Mouse (Mus musculus) embryonic facial prominence, embryonic 13.5 days (tissue): ENCODE data around the gene 4922502D21Rik. TPM values are rescaled to one million over a fixed set of nuclear protein-coding genes. Genes with fewer than 3 reads are reported as not detected.

ENCODE experiments used
- ATAC-seq: fragments of 200-750 bp; cut with Nextera tagmentation; 2 replicates; pipeline ENCODE4 v1.8.0; 2017; ENCODE audit warnings: low read depth; ENCODE audit not compliant: insufficient number of reproducible peaks, insufficient read depth, low FRiP score, low TSS enrichment
- H3K27ac ChIP-seq: fragments of 300-500 bp; sonication (generic); 2 replicates; pipeline ENCODE4 v1.5.1; 2015; ENCODE audit warnings: moderate library complexity, mild to moderate bottlenecking, inconsistent platforms
- H3K27me3 ChIP-seq: fragments of 300-500 bp; sonication (generic); 2 replicates; pipeline ENCODE4 v1.6.1; 2015; ENCODE audit warnings: mild to moderate bottlenecking, inconsistent platforms
- H3K36me3 ChIP-seq: fragments of 300-500 bp; sonication (generic); 2 replicates; pipeline ENCODE4 v1.6.1; 2015; ENCODE audit warnings: mild to moderate bottlenecking, inconsistent platforms
- H3K4me1 ChIP-seq: fragments of 300-500 bp; sonication (generic); 2 replicates; pipeline ENCODE4 v1.6.1; 2015; ENCODE audit warnings: inconsistent platforms
- H3K4me2 ChIP-seq: fragments of 300-500 bp; sonication (generic); 2 replicates; pipeline ENCODE4 v1.6.1; 2015; ENCODE audit warnings: moderate library complexity, mild to moderate bottlenecking, inconsistent platforms
- H3K4me3 ChIP-seq: fragments of 300-500 bp; sonication (generic); 2 replicates; pipeline ENCODE4 v1.5.1; 2015; ENCODE audit warnings: mild to moderate bottlenecking, inconsistent platforms
- H3K9ac ChIP-seq: fragments of 300-500 bp; sonication (generic); 2 replicates; pipeline ENCODE4 v1.6.1; 2015; ENCODE audit warnings: mild to moderate bottlenecking, inconsistent platforms
- H3K9me3 ChIP-seq: fragments of 300-500 bp; sonication (generic); 2 replicates; pipeline ENCODE4 v1.6.1; 2016; ENCODE audit warnings: inconsistent platforms
- WGBS: fragments of 180-500 bp; shearing (Covaris S2); methylation state at CpG from one replicate; pipeline ENCODE4 v1.1.7; 2015; ENCODE audit warnings: mixed read lengths; 5-methylcytosine and 5-hydroxymethylcytosine counted together
- polyA plus RNA-seq: library from polyadenylated mRNA; unstranded; fragments of >200 nt; fragmentation: Nextera tagmentation; extraction: Ambion mirVana; gene quantifications from 2 replicates; pipeline ENCODE4 v1.2.1, GENCODE M21; 2015

4922502D21Rik gene
- polyA plus RNA-seq, result 0.17 TPM in 1 of 2 replicates, not detected in the other

GRCm38 (mm10) chr6:129331610-129332009, at the start of gene 4922502D21Rik:
Gene 4922502D21Rik (minus strand): TSS chr6:129331796.
- no peak within 1 kb of the TSS for H3K9ac ChIP-seq
- no peak within 1 kb of the TSS for H3K4me3 ChIP-seq
- 59% methylated on average over 11 of the region's 11 CpGs for WGBS
- no peaks in the 10 kb centered on the region for H3K9me3 ChIP-seq
- H3K27ac ChIP-seq, result no peak within 1 kb of the TSS
- no peaks in the 10 kb centered on the region for H3K36me3 ChIP-seq
- H3K27me3 ChIP-seq, result no peaks in the 10 kb centered on the region
- H3K4me2 ChIP-seq, result no peak within 1 kb of the TSS
- ATAC-seq, result no peak
- H3K4me1 ChIP-seq, result no peaks in the 10 kb centered on the region

- H3K9ac ChIP-seq, result no peak overlapping the region
Observed at GRCm38 (mm10) chr6:129380454-129380853, 48.9 kb upstream of the 4922502D21Rik start.

GRCm38 (mm10) chr6:129374937-129375471, 43.4 kb upstream of the 4922502D21Rik start:
- no peak for ATAC-seq
- Histone ChIP-seq H3K27me3 (no peaks in the 10 kb centered on the region), H3K27ac (no peak overlapping the region), H3K4me1 (no peaks in the 10 kb centered on the region), H3K4me2 (no peak overlapping the region), H3K9ac (no peak overlapping the region), H3K36me3 (no peaks in the 10 kb centered on the region), H3K9me3 (no peaks in the 10 kb centered on the region), H3K4me3 (no peak overlapping the region)
- 83% methylated on average over 2 of the region's 2 CpGs for WGBS

More at GRCm38 (mm10) chr6:129380454-129380853, 48.9 kb upstream of the 4922502D21Rik start:
- H3K36me3 ChIP-seq, result no peaks in the 10 kb centered on the region
- H3K27ac ChIP-seq, result no peak overlapping the region
- H3K4me3 ChIP-seq, result no peak overlapping the region
- no peaks in the 10 kb centered on the region for H3K9me3 ChIP-seq
- H3K27me3 ChIP-seq, result no peaks in the 10 kb centered on the region
- ATAC-seq, result no peak
- H3K4me1 ChIP-seq, result no peaks in the 10 kb centered on the region
- H3K4me2 ChIP-seq, result no peak overlapping the region
- 70% methylated on average over 4 of the region's 4 CpGs for WGBS

GRCm38 (mm10) chr6:129369374-129370132, 38.0 kb upstream of the 4922502D21Rik start:
- Histone ChIP-seq H3K9me3 (no peaks in the 10 kb centered on the region), H3K27ac (no peak overlapping the region), H3K4me1 (no peaks in the 10 kb centered on the region), H3K9ac (no peak overlapping the region), H3K4me3 (no peak overlapping the region), H3K4me2 (no peak overlapping the region), H3K36me3 (no peaks in the 10 kb centered on the region), H3K27me3 (no peaks in the 10 kb centered on the region)
- WGBS, result 53% methylated on average over 7 of the region's 7 CpGs
- ATAC-seq, result no peak

- Histone ChIP-seq H3K9ac (no peak overlapping the region), H3K36me3 (no peaks in the 10 kb centered on the region), H3K4me1 (no peaks in the 10 kb centered on the region), H3K27ac (no peak overlapping the region), H3K9me3 (no peaks in the 10 kb centered on the region), H3K4me3 (no peak overlapping the region), H3K27me3 (no peaks in the 10 kb centered on the region), H3K4me2 (no peak overlapping the region)
- ATAC-seq, result no peak
- WGBS, result 16% methylated on average over 6 of the region's 6 CpGs
Observed at GRCm38 (mm10) chr6:129365959-129366359, 34.4 kb upstream of the 4922502D21Rik start.

GRCm38 (mm10) chr6:129363942-129364341, 32.3 kb upstream of the 4922502D21Rik start:
- no peaks in the 10 kb centered on the region for H3K27me3 ChIP-seq
- H3K27ac ChIP-seq, result no peak overlapping the region
- 21% methylated on average over 1 of the region's 1 CpGs for WGBS
- H3K9me3 ChIP-seq, result no peaks in the 10 kb centered on the region
- no peak for ATAC-seq
- H3K9ac ChIP-seq, result no peak overlapping the region
- no peaks in the 10 kb centered on the region for H3K36me3 ChIP-seq
- H3K4me2 ChIP-seq, result no peak overlapping the region
- no peaks in the 10 kb centered on the region for H3K4me1 ChIP-seq
- H3K4me3 ChIP-seq, result no peak overlapping the region

GRCm38 (mm10) chr6:129359515-129359914, 27.9 kb upstream of the 4922502D21Rik start:
- Histone ChIP-seq H3K4me3 (no peak overlapping the region), H3K27me3 (no peaks in the 10 kb centered on the region), H3K4me1 (no peaks in the 10 kb centered on the region), H3K9me3 (no peaks in the 10 kb centered on the region), H3K4me2 (no peak overlapping the region), H3K9ac (no peak overlapping the region), H3K27ac (no peak overlapping the region), H3K36me3 (no peaks in the 10 kb centered on the region)
- no peak for ATAC-seq
- WGBS, result 89% methylated on average over 2 of the region's 2 CpGs

- Histone ChIP-seq H3K4me1 (no peaks in the 10 kb centered on the region), H3K9ac (no peak overlapping the region), H3K4me2 (no peak overlapping the region), H3K27ac (no peak overlapping the region), H3K4me3 (no peak overlapping the region), H3K9me3 (no peaks in the 10 kb centered on the region), H3K27me3 (no peaks in the 10 kb centered on the region), H3K36me3 (no peaks in the 10 kb centered on the region)
- no peak for ATAC-seq
Observed at GRCm38 (mm10) chr6:129356430-129356829, 24.8 kb upstream of the 4922502D21Rik start.

GRCm38 (mm10) chr6:129355774-129356173, 24.2 kb upstream of the 4922502D21Rik start:
- Histone ChIP-seq H3K4me1 (no peaks in the 10 kb centered on the region), H3K9me3 (no peaks in the 10 kb centered on the region), H3K4me3 (no peak overlapping the region), H3K9ac (no peak overlapping the region), H3K4me2 (no peak overlapping the region), H3K36me3 (no peaks in the 10 kb centered on the region), H3K27me3 (no peaks in the 10 kb centered on the region), H3K27ac (no peak overlapping the region)
- ATAC-seq, result no peak
- 97% methylated on average over 2 of the region's 2 CpGs for WGBS

GRCm38 (mm10) chr6:129351091-129351490, 19.5 kb upstream of the 4922502D21Rik start:
- no peaks in the 10 kb centered on the region for H3K9me3 ChIP-seq
- H3K4me1 ChIP-seq, result no peaks in the 10 kb centered on the region
- WGBS, result 96% methylated on average over 3 of the region's 3 CpGs
- no peaks in the 10 kb centered on the region for H3K36me3 ChIP-seq
- no peaks in the 10 kb centered on the region for H3K27me3 ChIP-seq
- H3K4me2 ChIP-seq, result no peak overlapping the region
- H3K4me3 ChIP-seq, result no peak overlapping the region
- no peak for ATAC-seq
- no peak overlapping the region for H3K9ac ChIP-seq
- H3K27ac ChIP-seq, result no peak overlapping the region

- Histone ChIP-seq H3K4me1 (no peaks in the 10 kb centered on the region), H3K27ac (no peak overlapping the region)
- WGBS, result 44% methylated on average over 4 of the region's 4 CpGs
Observed at GRCm38 (mm10) chr6:129349524-129350352, 18.1 kb upstream of the 4922502D21Rik start.

More at GRCm38 (mm10) chr6:129349524-129350352, 18.1 kb upstream of the 4922502D21Rik start:
- Histone ChIP-seq H3K9me3 (no peaks in the 10 kb centered on the region), H3K27me3 (no peaks in the 10 kb centered on the region), H3K4me3 (no peak overlapping the region), H3K36me3 (no peaks in the 10 kb centered on the region), H3K4me2 (no peak overlapping the region), H3K9ac (no peak overlapping the region)
- ATAC-seq, result no peak
